Mouse (Mus musculus) large intestine, adult 2 months (tissue): ENCODE measurements around the gene Ubl4b. TPM values are rescaled to one million over a fixed set of nuclear protein-coding genes. Genes with fewer than 3 reads are reported as not detected.

ENCODE experiments used
- DNase-seq: peaks from one replicate; pipeline ENCODE4 v3.0.0-alpha.2; 2012; ENCODE audit warnings: low read depth, low spot score
- WGBS: fragments of 180-500 bp; shearing (Covaris S2); methylation state at CpG from one replicate; pipeline ENCODE4 v1.1.7; 2018; 5-methylcytosine and 5-hydroxymethylcytosine counted together
- polyA plus RNA-seq: library from polyadenylated mRNA; depleted of rRNA; stranded (reverse); fragments of >200 nt; gene quantifications from 2 replicates; pipeline ENCODE4 v1.2.3, GENCODE M21; 2012; rRNA removed

Ubl4b gene
- polyA plus RNA-seq, result not detected in 2 replicates

- 95% methylated on average over 2 of the region's 2 CpGs for WGBS
- DNase-seq, result no peak
Measured at GRCm38 (mm10) chr3:107554842-107555241, at the start of gene Ubl4b. Gene Ubl4b, minus strand, starts transcription at chr3:107555073.

GRCm38 (mm10) chr3:107600127-107600526 lies 45.3 kb upstream of the Ubl4b start:
- WGBS, result 53% methylated on average over 6 of the region's 6 CpGs
- DNase-seq, result no peak

GRCm38 (mm10) chr3:107597586-107598389 lies 42.9 kb upstream of the Ubl4b start:
- DNase-seq, result no peak
- WGBS, result 15% methylated on average over 22 of the region's 22 CpGs

GRCm38 (mm10) chr3:107597134-107597533 lies 42.3 kb upstream of the Ubl4b start:
- no peak for DNase-seq
- WGBS, result 4% methylated on average over 24 of the region's 24 CpGs

GRCm38 (mm10) chr3:107596559-107596958 lies 41.7 kb upstream of the Ubl4b start:
- WGBS, result 2% methylated on average over 26 of the region's 26 CpGs

GRCm38 (mm10) chr3:107595938-107596461 lies 41.1 kb upstream of the Ubl4b start:
- no peak for DNase-seq
- WGBS, result 6% methylated on average over 34 of the region's 34 CpGs

More at GRCm38 (mm10) chr3:107596559-107596958, 41.7 kb upstream of the Ubl4b start:
- DNase-seq, result no peak

GRCm38 (mm10) chr3:107595264-107595937 lies 40.5 kb upstream of the Ubl4b start:
- DNase-seq, result no peak
- WGBS, result 3% methylated on average over 49 of the region's 50 CpGs

GRCm38 (mm10) chr3:107594662-107595263 lies 39.9 kb upstream of the Ubl4b start, which contains the start of gene Alx3:
Gene Alx3, plus strand, starts transcription at chr3:107595031.
- 4% methylated on average over 43 of the region's 46 CpGs for WGBS
- no peak for DNase-seq

GRCm38 (mm10) chr3:107593632-107594031 lies 38.8 kb upstream of the Ubl4b start:
- DNase-seq, result no peak
- WGBS, result 44% methylated on average over 2 of the region's 2 CpGs

- WGBS, result 36% methylated on average over 1 of the region's 1 CpGs
- no peak for DNase-seq
Measured at GRCm38 (mm10) chr3:107591612-107592011, 36.7 kb upstream of the Ubl4b start.

GRCm38 (mm10) chr3:107586504-107586903 lies 31.6 kb upstream of the Ubl4b start:
- no peak for DNase-seq
- 64% methylated on average over 6 of the region's 6 CpGs for WGBS

- no peak for DNase-seq
- 16% methylated on average over 1 of the region's 1 CpGs for WGBS
Measured at GRCm38 (mm10) chr3:107583893-107584292, 29.0 kb upstream of the Ubl4b start.

GRCm38 (mm10) chr3:107582875-107583767 lies 28.2 kb upstream of the Ubl4b start:
- WGBS, result 3% methylated on average over 65 of the region's 65 CpGs
- no peak for DNase-seq

- WGBS, result 3% methylated on average over 18 of the region's 18 CpGs
- DNase-seq, result no peak
Measured at GRCm38 (mm10) chr3:107582130-107582874, 27.4 kb upstream of the Ubl4b start.

GRCm38 (mm10) chr3:107581103-107582010 lies 26.5 kb upstream of the Ubl4b start:
- no peak for DNase-seq
- WGBS, result 9% methylated on average over 15 of the region's 15 CpGs

GRCm38 (mm10) chr3:107579466-107579865 lies 24.6 kb upstream of the Ubl4b start:
- peak; percentile 22 for DNase-seq
- WGBS, result 6% methylated on average over 4 of the region's 4 CpGs

- 37% methylated on average over 3 of the region's 3 CpGs for WGBS
- no peak for DNase-seq
Measured at GRCm38 (mm10) chr3:107577810-107578390, 23.0 kb upstream of the Ubl4b start.
